Mouse (Mus musculus): Measurements from ENCODE around the gene Hpcal4. TPM values are rescaled to one million over a fixed set of nuclear protein-coding genes. Genes with fewer than 3 reads are reported as not detected.
"Not testable (repeated sequence)": the region's sequence is repeated elsewhere in the genome, so short reads cannot be mapped to it uniquely, and the experiment has no call there.

Gene Hpcal4
- 1.3 TPM in 2 replicates for polyA plus RNA-seq (2015; fragmentation: Nextera tagmentation; extraction: Ambion mirVana)

DNA sequence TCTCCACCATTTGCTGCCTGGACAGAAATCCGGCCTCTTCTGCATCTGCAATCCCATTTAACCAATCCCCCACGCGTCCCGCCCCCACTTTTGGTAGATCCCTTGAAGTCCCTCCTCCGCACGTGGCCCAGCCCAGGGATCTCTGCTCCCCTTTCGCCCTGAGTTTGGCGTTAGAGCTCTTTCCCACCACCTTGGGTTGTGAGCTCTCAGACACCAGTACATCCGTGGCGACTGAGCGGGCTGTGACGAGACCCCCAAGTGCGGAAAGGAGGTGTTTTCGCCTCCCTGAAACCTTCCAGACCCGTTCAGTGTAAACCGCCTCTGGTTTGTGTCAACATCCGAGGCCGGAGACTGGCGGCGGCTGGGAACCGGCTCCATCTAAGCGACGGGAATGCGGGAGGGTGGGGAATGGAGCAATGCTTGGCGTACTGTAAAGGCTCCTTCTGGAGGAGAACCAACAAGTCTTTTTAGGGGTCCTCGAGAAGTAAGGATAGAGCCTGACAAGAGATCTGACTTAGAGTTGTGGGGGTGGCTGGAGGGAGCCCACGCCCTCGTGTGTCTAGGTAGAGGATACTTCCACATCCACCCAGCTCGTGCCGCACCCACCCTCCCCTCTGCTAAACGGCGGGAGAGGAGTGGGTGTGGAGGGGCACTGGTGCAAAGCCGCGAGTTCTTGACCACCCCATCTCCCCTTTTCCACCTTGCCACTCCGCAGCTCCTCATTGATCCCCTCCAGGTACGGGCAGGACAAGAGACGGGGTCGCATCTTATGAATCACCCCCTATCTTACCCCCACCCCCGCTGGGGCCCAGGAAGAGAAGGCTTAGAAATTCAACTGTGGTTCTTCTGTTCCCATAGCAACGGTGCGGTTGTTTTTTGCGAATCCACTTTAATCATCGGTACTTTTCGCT is at the start of gene Hpcal4:
Gene Hpcal4 (plus strand): TSS at position 900 of the 911 bp plus-strand sequence.
- H3K27me3 ChIP-seq: peaks cover 85% of the 10 kb centered on the region
- no peaks in the 10 kb centered on the region for H3K9me3 ChIP-seq (replicated peaks)
- no peak within 1 kb of the TSS for H3K27ac ChIP-seq
- ATAC-seq (replicated peaks; ENCODE audit: low FRiP score): peak; percentile 63
- peak within 1 kb of the TSS; percentile 79 for H3K4me2 ChIP-seq
- peak within 1 kb of the TSS; percentile 25; the same call in 1 of the 2 replicates for H3K9ac ChIP-seq
- WGBS: under 1% methylated on average over 44 of the region's 44 CpGs
- H3K4me3 ChIP-seq (replicated peaks): peak within 1 kb of the TSS; percentile 48
- H3K4me1 ChIP-seq: peaks cover 22% of the 10 kb centered on the region
- H3K36me3 ChIP-seq: no peaks in the 10 kb centered on the region

DNA sequence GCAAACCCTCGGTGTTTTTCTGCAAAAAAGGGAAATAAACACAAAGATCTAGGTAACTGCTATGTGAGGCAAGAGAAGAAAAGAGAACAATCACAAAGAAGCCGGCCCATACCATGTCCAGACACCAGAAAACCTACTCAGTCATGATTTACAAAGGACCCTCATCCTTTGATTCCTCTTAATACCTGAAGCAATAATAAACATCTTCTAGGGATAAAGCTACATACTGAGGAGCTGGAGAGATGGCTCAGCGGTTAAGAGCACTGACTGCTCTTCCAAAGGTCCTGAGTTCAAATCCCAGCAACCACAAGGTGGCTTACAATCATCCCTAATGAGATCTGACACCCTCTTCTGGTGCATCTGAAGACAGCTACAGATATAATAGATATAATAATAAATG is 45.5 kb upstream of the Hpcal4 start:
- Histone ChIP-seq H3K27ac (no peak overlapping the region), H3K4me2 (no peak overlapping the region), H3K9me3 (replicated peaks) (no peaks in the 10 kb centered on the region), H3K4me1 (peaks cover 18% of the 10 kb centered on the region), H3K27me3 (no peaks in the 10 kb centered on the region), H3K36me3 (peaks cover 44% of the 10 kb centered on the region), H3K4me3 (replicated peaks) (no peak overlapping the region), H3K9ac (no peak overlapping the region)
- ATAC-seq (replicated peaks; ENCODE audit: low FRiP score): no peak
- 89% methylated on average over 3 of the region's 3 CpGs for WGBS

- Histone ChIP-seq H3K36me3 (peaks cover 26% of the 10 kb centered on the region), H3K4me1 (peaks cover 18% of the 10 kb centered on the region), H3K27ac (peak within 1 kb of the TSS; percentile 92), H3K4me2 (peak within 1 kb of the TSS; percentile 81), H3K27me3 (no peaks in the 10 kb centered on the region), H3K4me3 (replicated peaks) (peak within 1 kb of the TSS; percentile 73), H3K9ac (peak within 1 kb of the TSS; percentile 58), H3K9me3 (replicated peaks) (no peaks in the 10 kb centered on the region)
- WGBS: under 1% methylated on average over 34 of the region's 34 CpGs
- peak; percentile 98 for ATAC-seq (replicated peaks; ENCODE audit: low FRiP score)
Observed at GRCm38 (mm10) chr4:123139513-123140154, 43.4 kb upstream of the Hpcal4 start, which contains the start of gene Ppie. Ppie (minus strand) TSS chr4:123139951.

DNA sequence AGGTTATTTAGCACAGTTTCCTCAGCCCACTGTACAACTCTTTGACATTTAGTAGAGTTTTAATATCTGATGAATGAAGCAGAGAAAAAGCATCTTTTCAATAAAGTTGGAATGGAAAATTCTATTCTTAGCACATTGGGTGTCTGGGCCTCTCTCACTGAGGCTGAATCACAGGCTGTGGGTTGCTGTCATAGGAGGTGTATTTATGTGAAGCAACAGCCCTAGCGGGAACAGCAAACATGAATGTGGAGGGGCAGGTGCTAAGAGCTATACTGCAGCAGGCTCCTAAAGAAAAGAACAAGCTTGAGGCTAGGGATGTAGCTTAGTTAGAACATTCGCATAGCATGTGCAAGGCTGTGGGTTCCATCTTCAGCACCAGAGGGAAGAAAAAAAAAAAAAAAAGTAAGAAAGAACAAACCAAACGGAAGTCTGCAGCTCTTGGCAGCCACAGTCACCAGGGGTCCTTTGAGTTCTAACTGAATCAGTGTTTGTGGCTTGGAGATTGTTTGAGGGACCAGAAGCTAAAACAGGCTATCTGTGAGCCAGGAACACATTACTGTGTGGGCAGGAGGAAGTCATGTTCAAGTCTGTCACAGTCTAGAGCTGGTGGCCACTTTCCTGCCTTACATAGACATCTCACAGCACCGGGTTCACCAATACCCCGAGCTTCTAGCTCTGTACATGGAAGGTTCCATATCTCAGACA is 35.4 kb upstream of the Hpcal4 start:
- ATAC-seq (replicated peaks; ENCODE audit: low FRiP score): no peak
- H3K9ac ChIP-seq: no peak overlapping the region
- 76% methylated on average over 5 of the region's 5 CpGs for WGBS

DNA sequence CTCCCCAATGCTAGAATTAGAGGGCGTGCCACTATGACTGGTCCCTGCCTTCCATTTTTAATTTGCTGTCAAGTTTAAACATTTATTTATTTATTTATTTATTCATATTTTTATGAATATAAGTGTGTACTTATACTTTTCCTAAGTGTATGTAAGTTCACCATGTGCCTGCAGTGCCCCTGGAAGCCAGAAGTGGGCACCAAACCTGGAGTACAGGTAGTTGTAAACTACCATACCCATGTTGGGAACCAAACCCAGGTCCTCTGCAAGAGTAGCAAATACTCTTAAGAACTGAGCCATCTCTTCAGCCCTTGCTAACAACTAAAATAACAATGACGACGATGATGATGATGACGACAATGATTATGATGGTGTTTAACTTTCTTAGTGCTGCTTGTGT is 31.0 kb upstream of the Hpcal4 start:
- no peaks in the 10 kb centered on the region for H3K4me1 ChIP-seq
- no peaks in the 10 kb centered on the region for H3K36me3 ChIP-seq
- no peak overlapping the region for H3K9ac ChIP-seq
- H3K4me3 ChIP-seq (replicated peaks): no peak overlapping the region
- WGBS: 78% methylated on average over 4 of the region's 4 CpGs
- H3K27ac ChIP-seq: no peak overlapping the region
- no peak overlapping the region for H3K4me2 ChIP-seq
- ATAC-seq (replicated peaks; ENCODE audit: low FRiP score): no peak
- H3K9me3 ChIP-seq (replicated peaks): no peaks in the 10 kb centered on the region
- 0 out of 2 replicates have a peak, but pooled peaks cover 6% of the 10 kb centered on the region for H3K27me3 ChIP-seq

More for the DNA sequence above, 35.4 kb upstream of the Hpcal4 start:
- H3K4me1 ChIP-seq: no peaks in the 10 kb centered on the region
- H3K9me3 ChIP-seq (replicated peaks): no peaks in the 10 kb centered on the region
- H3K4me3 ChIP-seq (replicated peaks): no peak overlapping the region
- H3K36me3 ChIP-seq: no peaks in the 10 kb centered on the region
- H3K27me3 ChIP-seq: peaks cover 17% of the 10 kb centered on the region; the same call in 1 of the 2 replicates
- H3K4me2 ChIP-seq: no peak overlapping the region
- no peak overlapping the region for H3K27ac ChIP-seq

DNA sequence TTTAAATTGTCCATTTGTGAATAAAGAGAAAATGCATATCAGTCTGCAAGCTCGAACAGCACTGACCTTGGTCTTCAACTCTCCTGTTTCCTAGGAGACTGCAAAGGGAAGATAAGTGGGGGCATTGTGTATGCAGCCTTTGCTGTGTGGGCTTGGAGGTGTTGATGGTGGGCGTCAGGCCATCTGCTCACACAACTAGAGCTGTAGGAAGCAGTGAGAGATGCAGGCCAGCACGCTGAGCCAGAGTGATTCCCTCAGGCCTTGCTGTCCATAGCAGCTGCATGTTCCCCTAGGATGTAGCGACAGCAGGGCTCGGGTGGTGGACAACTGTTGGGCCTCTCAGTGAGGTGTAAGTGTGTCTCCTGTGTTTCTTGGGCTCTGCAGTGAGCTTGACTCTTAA is 30.1 kb upstream of the Hpcal4 start:
- Histone ChIP-seq H3K27me3 (0 out of 2 replicates have a peak, but pooled peaks cover 5% of the 10 kb centered on the region), H3K27ac (no peak overlapping the region), H3K36me3 (no peaks in the 10 kb centered on the region), H3K9ac (no peak overlapping the region), H3K4me2 (no peak overlapping the region), H3K4me3 (replicated peaks) (no peak overlapping the region), H3K4me1 (no peaks in the 10 kb centered on the region), H3K9me3 (replicated peaks) (no peaks in the 10 kb centered on the region)
- no peak for ATAC-seq (replicated peaks; ENCODE audit: low FRiP score)
- 53% methylated on average over 5 of the region's 5 CpGs for WGBS

GRCm38 (mm10) chr4:123155004-123155403 is 28.0 kb upstream of the Hpcal4 start:
- ATAC-seq (replicated peaks; ENCODE audit: low FRiP score): no peak
- Histone ChIP-seq H3K4me3 (replicated peaks) (no peak overlapping the region), H3K9ac (no peak overlapping the region), H3K9me3 (replicated peaks) (no peaks in the 10 kb centered on the region), H3K36me3 (no peaks in the 10 kb centered on the region), H3K4me1 (no peaks in the 10 kb centered on the region), H3K27ac (no peak overlapping the region), H3K27me3 (no peaks in the 10 kb centered on the region), H3K4me2 (no peak overlapping the region)
- 15% methylated on average over 4 of the region's 4 CpGs for WGBS

DNA sequence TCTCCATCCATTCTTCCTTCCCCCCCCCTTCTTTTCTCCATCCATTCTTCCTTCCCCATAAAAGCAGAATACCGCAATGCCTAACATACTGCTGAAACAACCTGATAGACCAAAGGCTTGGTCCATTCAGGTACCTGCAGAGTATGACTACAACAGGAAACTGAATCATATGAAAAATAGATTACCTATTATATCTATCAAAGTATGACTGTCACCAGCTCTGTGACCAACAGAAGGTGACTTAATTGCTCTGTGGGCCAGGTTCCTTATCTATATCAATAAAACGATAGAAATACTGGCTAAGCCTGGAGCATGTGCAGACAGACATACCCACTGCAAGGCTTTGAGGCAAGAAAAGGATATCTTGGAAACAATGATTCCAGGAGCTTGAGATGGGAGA is 27.6 kb upstream of the Hpcal4 start:
- Histone ChIP-seq H3K9ac (no peak overlapping the region), H3K9me3 (replicated peaks) (no peaks in the 10 kb centered on the region), H3K27me3 (no peaks in the 10 kb centered on the region), H3K4me1 (no peaks in the 10 kb centered on the region), H3K36me3 (no peaks in the 10 kb centered on the region), H3K4me3 (replicated peaks) (no peak overlapping the region), H3K27ac (no peak overlapping the region), H3K4me2 (no peak overlapping the region)
- 68% methylated on average over 2 of the region's 2 CpGs for WGBS
- no peak for ATAC-seq (replicated peaks; ENCODE audit: low FRiP score)

DNA sequence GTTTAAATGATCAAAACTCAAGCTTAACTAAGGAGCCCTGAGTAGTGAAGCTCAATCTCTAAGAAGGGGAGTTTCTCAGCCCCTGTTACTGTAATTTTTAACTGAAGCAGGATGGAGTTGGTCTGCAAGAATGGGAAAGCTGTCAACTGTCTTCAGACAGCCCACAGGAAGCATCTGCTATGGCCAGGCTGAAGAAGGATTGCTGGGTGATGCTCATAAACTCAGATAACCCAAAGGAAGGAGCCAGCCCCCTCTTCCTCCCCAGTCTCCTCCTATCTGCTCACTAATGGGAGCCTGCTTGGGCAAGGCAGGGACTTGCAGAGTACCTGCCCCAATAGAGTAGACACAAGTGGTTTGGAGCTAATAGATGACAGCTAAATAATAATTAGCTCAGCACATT is 27.2 kb upstream of the Hpcal4 start:
- Histone ChIP-seq H3K9me3 (replicated peaks) (no peaks in the 10 kb centered on the region), H3K27me3 (no peaks in the 10 kb centered on the region), H3K4me1 (no peaks in the 10 kb centered on the region), H3K4me2 (no peak overlapping the region), H3K36me3 (no peaks in the 10 kb centered on the region), H3K9ac (no peak overlapping the region), H3K4me3 (replicated peaks) (no peak overlapping the region), H3K27ac (no peak overlapping the region)
- ATAC-seq (replicated peaks; ENCODE audit: low FRiP score): no peak

- no peak overlapping the region for H3K9ac ChIP-seq
- no peaks in the 10 kb centered on the region for H3K9me3 ChIP-seq (replicated peaks)
- H3K4me1 ChIP-seq: peaks cover 10% of the 10 kb centered on the region
- no peaks in the 10 kb centered on the region for H3K36me3 ChIP-seq
- 80% methylated on average over 6 of the region's 6 CpGs for WGBS
- H3K27me3 ChIP-seq: peaks cover 16% of the 10 kb centered on the region
- no peak overlapping the region for H3K4me3 ChIP-seq (replicated peaks)
- no peak for ATAC-seq (replicated peaks; ENCODE audit: low FRiP score)
- no peak overlapping the region for H3K27ac ChIP-seq
- no peak overlapping the region for H3K4me2 ChIP-seq
Observed at GRCm38 (mm10) chr4:123160571-123160970, 22.5 kb upstream of the Hpcal4 start.

DNA sequence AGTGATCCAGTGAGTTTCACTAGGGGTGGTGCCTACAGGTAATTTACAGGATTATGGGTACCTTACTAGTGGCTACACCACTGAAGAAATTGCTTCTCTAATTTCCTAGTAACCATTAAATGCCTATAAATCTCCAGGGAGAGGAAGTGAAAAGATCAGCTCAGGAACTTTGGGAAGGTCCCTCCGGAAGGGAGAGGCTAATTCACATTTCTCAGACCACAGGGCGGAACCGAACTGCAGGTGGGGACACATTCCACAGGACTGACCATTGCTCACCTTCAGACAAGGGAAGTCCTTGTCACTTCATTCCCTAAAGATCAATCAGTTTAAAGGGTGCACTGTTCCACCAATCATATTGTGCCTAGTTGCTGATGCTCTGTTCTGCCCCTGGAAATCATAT is 21.8 kb upstream of the Hpcal4 start:
- H3K9ac ChIP-seq; H3K4me2 ChIP-seq; H3K27ac ChIP-seq; H3K36me3 ChIP-seq; ATAC-seq (replicated peaks; ENCODE audit: low FRiP score); H3K9me3 ChIP-seq (replicated peaks); H3K4me3 ChIP-seq (replicated peaks): not testable (repeated sequence)
- WGBS: 63% methylated on average over 3 of the region's 3 CpGs
- peaks cover 16% of the 10 kb centered on the region for H3K27me3 ChIP-seq
- H3K4me1 ChIP-seq: peaks cover 10% of the 10 kb centered on the region
